Mouse (Mus musculus) liver, postnatal 0 days (tissue): ENCODE measurements around the gene Stk39.

Experiments
- CTCF ChIP-seq: sonication (generic); IDR thresholded peaks from 2 replicates; pipeline ENCODE4 v1.5.1; 2016; ENCODE audit warnings: antibody characterized with exemption, low read depth
- EP300 ChIP-seq: IDR thresholded peaks from 2 replicates; pipeline ENCODE4 v1.6.1; 2016; ENCODE audit warnings: antibody characterized with exemption, low read depth, mild to moderate bottlenecking

DNA sequence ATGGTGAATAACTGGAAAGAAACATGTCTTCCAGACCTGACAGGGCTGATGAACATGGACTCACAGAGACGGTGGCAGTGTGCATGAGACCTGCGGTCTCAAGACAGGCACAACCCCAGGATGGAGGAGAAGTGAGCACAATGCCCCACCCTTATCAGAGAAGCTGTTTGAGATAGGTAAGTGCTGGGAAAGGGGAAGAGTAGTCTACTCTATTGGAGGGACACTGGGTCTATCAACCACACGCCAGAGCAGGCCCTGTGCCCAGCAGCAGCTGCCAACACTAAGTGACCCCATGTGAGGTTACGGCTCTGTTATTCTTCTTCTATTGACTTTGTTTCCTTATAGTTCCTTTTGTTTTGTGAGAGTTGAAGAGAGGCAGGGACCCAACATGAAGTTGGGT, 202.4 kb downstream of the Stk39 start:
- no peak for TF ChIP-seq CTCF
- no peak for TF ChIP-seq EP300
